Mouse (Mus musculus) gastrocnemius, adult 8-10 months (tissue): Measurements from ENCODE around the gene Ghr. TPM values are rescaled to one million over a fixed set of nuclear protein-coding genes. Genes with fewer than 3 reads are reported as not detected.

ENCODE experiments used
- DNase-seq, 2 experiments: peaks; one replicate each; pipeline ENCODE4 v3.0.0; 2022; ENCODE audit warnings: low spot score in 2 of 2
- total RNA-seq, 4 experiments: library from RNA; stranded (reverse); gene quantifications; 2 replicates each; pipeline ENCODE4 v1.2.4; 2022

Ghr gene
- total RNA-seq, 4 experiments from 2014 or later = 154 to 205 (median 183) TPM

DNA sequence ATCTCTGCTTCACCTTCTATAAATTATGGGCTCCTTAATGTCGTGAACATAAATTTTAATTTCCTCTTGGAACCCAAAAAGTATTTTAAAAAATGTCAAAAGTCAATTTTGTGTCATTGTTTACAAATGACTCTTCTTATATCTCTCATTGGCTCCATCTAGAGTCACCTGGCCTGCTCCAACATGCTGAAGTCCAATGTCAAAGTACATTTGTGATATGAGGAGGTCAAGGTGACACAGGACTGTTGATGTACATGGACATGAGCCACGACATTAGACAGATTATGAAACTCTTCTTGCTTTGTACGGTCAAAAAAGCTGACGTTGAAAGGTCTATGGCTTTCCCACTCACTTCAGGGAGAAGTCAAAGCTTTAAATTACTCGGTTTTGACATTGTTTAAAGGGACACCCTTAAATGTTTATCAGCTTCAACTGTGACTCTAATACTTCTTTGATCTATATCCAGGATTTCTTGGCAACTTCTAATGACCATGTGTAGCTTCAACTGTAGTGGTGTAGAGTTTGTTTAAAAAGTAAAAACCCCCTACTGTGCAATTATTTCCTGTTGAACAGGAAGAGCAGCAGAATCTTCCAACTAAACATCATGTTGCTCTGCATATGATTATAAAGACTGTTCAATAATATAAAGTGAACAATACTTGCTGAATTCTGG, 131.1 kb downstream of the Ghr start:
- no peak for DNase-seq

DNA sequence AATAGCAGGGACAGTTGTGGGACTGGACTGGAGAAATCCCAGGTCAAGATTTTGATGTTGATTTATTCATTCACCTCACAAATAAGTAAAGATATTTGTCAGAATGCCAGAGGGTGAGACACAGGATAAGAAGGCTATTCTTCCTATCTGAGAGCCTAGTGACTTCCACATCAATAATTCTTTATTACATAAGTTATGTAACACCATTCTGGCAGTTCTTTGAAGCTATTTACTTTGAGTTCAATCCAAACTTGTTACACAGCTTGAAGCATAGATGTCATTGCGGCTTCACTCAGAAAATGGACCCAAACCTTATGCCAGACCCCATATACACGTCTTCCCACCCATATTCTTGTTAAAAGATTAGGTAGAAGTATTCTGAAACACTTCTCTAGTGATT, 133.7 kb downstream of the Ghr start:
- no peak for DNase-seq

DNA sequence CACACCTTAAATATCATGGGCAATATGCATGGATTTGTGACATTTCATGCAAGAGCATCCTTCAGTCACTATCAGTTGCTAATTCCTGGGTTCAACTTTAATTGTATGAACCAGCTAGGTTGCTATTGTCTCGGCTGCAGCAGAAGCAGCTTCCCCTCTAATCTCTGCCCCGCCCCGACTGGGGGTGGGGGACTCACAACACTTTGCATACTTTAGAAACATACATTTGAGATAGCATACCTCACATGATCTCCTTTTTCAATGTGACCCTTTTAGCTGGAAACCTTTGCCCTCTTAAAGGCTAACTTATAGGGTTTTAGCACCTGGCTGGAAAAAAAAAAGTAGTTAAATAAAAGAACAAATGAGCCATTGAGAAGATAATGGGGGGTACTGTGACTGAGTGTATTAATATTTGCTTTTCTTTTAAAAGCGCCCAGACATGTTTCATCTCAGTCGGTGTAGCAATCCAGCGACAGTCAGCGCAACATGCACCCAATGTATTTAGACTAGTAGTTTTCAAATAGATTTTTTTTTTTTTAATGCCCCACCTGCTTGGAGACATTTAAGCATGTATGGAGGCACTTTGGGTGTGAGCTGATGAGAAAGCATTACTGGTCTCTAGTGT, 137.9 kb downstream of the Ghr start:
- no peak for DNase-seq

DNA sequence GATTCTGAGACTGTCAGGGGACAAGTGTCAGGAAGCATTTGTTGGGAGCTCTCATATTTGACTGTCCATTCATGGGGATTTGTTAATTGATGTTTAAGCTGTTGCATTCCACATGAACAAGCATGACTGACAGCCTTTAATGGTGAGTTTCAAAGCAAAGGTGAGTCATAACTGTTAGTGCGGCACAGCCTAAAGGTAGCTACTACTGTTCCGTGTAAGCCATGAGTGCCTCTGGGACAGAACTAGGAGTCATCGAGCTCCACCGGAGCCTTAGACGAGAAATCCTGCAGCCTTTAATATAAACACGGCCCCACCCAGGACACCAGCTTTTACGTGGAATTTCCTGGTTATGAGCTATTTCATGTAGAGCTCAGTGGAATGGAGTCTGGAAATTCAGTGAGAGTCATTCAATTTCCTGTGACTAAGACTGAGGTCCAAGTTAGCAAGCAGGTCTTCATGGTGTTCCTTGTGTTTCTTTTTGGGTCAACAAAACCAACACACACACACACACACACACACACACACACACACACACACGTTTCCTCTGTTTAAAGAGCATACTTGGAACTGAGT, 138.8 kb downstream of the Ghr start:
- DNase-seq = no peak

GRCm38 (mm10) chr15:3441506-3442286, 141.6 kb downstream of the Ghr start:
- DNase-seq = no peak

DNA sequence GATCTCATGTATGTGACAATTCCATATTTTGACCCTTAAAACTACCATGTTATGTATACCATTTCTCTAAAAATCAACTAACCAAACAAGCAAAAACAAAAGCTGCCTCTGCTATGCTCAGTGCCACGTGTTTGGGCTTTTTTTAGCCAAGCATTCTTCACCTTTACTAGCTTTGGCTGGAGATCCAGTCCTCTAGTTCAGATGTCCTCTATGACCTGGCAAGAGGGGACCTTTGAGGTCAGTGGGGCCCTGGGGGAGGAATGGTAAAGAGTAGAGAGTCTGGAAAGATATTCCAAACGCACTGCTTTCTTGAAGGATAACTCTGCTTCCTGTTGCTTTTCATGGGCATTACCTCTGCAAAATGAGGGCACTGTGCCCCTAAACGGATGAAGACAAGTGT, 145.9 kb downstream of the Ghr start:
- DNase-seq = no peak

DNA sequence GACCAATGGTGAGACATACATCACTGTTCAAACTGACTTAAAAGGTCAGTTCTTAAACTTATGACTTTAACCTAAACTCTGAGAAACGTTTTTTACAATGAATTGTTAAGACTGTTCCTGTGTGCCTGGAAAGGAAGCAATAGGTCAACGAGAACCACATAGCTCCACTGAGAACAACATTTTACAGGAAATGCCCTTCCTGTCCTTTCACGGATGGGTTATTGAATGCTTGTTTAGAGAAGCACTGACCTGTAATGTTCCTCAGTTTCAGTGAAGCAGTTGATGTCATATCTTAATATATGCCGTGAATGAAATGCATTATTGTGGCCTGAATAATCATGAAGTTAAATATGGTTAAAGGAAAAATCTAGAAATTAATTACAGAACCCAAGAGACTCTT, 147.7 kb downstream of the Ghr start:
- no peak for DNase-seq

GRCm38 (mm10) chr15:3434461-3434860, 148.8 kb downstream of the Ghr start:
- no peak for DNase-seq

DNA sequence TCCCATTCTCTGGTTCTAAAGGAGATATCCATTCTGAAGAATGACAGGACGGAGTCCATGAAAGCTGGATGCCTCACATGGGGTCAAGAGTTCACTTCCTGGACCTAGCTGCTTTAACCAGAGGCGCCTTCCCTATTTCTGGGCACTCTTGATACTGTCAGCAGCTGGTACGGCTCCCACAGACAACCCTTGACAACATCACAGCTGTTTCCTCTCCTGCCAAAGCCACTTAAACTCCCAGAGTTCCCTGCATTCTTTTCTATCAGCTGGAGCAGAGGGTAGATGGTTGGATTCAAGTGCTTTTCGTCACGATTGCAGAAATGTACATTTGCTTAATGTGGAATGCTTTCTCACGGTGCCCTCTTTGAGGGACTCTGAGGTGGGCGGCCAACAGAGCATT, 150.0 kb downstream of the Ghr start:
- no peak for DNase-seq

GRCm38 (mm10) chr15:3432823-3433222, 150.5 kb downstream of the Ghr start:
- no peak for DNase-seq

DNA sequence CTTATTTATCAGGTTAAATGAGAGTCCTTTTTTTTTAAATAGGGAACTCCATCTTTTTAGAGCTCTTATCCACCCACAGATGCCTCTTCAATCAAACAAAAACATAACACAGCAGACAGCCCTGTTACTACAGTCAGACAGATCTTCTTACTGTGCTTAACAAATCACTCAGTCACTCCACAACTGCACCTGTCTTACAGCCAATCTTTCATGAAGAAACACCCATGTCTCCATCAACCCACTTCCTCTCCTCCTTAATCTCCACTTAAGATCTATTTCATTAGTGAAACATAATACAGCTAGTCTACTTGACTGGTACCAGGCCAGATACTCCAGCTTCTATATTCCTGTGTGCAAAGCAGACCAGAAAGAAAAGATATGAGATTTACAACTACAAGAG, 153.9 kb downstream of the Ghr start:
- DNase-seq = no peak

GRCm38 (mm10) chr15:3429001-3429400, 154.3 kb downstream of the Ghr start:
- DNase-seq = no peak

- DNase-seq = no peak
These were observed 156.9 kb downstream of the Ghr start for GRCm38 (mm10) chr15:3426401-3426800.

- peak in 1 of 2 experiments; percentile 26 for DNase-seq
These were observed 160.1 kb downstream of the Ghr start for GRCm38 (mm10) chr15:3423177-3423576.

GRCm38 (mm10) chr15:3417699-3418098, 165.6 kb downstream of the Ghr start:
- no peak for DNase-seq

- no peak for DNase-seq
These were observed 170.2 kb downstream of the Ghr start for GRCm38 (mm10) chr15:3413103-3413502.

- no peak for DNase-seq
These were observed 174.8 kb downstream of the Ghr start for GRCm38 (mm10) chr15:3408478-3408877.

- no peak for DNase-seq
These were observed 184.1 kb downstream of the Ghr start for GRCm38 (mm10) chr15:3399196-3399595.

- no peak for DNase-seq
These were observed 185.8 kb downstream of the Ghr start for GRCm38 (mm10) chr15:3397369-3398100.

GRCm38 (mm10) chr15:3396149-3396548, 187.1 kb downstream of the Ghr start:
- DNase-seq = no peak

- DNase-seq = no peak
These were observed 187.6 kb downstream of the Ghr start for GRCm38 (mm10) chr15:3395700-3396099.

DNA sequence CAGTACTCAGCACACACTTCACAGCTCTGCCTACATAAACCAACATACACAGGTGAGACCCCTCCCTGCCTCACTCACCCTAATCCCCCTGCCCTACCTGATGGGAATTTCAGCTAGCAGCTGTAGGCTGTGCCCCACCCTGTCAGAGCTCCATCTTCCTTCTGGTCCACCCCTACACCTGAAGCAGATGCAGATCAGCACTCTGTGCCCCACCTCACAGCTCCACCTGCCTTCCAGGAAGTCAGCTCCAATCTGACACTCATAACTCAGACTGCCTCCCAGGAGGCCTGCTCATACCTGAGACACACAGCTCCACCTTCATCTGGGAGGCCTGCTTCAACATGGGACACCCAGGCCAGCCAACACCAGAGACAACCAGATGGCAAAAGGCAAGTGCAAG, 192.6 kb downstream of the Ghr start:
- no peak for DNase-seq
